Mouse (Mus musculus): ENCODE results near the gene Ranbp3. TPM values are rescaled to one million over a fixed set of nuclear protein-coding genes. Genes with fewer than 3 reads are reported as not detected.

The Ranbp3 gene
- polyA plus RNA-seq, 1 experiment from 2014 or later, result 49.6 TPM

DNA sequence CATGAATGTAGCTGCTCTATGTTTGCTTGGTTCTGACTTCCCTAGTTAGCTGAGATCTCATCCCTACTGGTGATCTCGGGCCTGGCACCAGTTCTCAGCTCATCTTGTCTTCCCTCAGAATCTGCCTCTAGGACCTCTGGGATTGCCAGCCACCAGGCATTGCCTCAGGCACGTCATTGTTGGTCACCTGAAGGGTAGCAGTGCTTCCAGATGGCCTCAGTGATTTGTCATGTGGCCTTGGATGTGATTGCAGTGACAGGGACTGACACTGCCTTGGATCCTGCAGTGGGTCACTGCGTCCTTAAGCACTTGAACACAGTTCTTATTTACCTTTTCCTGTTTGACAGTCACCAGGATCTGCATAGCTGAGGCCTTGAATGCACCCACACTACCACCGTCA, 8.7 kb downstream of the Ranbp3 start:
- peak overlapping the region; percentile 44; the same call in 1 of the 2 replicates for H3K4me2 ChIP-seq
- peak overlapping the region; percentile 79; the same call in 1 of the 2 replicates for H3K27ac ChIP-seq
- H3K9me3 ChIP-seq (replicated peaks), result no peaks in the 10 kb centered on the region
- ATAC-seq (ENCODE audit: low read depth) (no peak), DNase-seq (no peak)
- peak overlapping the region; percentile 51; the same call in 1 of the 2 replicates for H3K9ac ChIP-seq
- peaks cover 99% of the 10 kb centered on the region for H3K36me3 ChIP-seq
- WGBS (ENCODE audit: insufficient replicate concordance), result 64% methylated on average over 4 of the region's 4 CpGs
- peaks cover 88% of the 10 kb centered on the region for H3K4me1 ChIP-seq (replicated peaks)
- no peaks in the 10 kb centered on the region for H3K27me3 ChIP-seq
- H3K4me3 ChIP-seq (replicated peaks), result no peak overlapping the region

DNA sequence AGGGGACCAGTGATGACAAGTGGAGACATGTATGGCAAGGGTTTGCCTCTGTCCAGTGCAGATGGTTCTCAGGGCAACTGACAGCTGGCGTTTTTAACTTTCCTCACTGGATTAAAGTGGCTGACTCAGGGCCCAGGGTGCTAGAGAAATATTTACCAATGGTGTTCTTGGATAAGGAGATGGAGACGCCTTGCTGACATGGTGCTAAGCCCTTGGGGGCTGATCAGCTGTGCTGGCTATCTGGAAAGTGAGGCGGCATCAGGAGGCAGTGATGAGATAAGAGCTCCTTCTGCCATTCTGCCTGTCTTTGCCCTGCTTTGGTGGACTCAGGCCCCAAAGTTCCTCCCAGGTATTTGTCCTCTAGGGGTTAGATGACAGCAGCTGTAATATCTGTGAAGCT, 9.8 kb downstream of the Ranbp3 start:
- peak overlapping the region; percentile 44 for H3K4me2 ChIP-seq
- peaks cover 88% of the 10 kb centered on the region for H3K4me1 ChIP-seq (replicated peaks)
- H3K9ac ChIP-seq, result peak overlapping the region; percentile 51

DNA sequence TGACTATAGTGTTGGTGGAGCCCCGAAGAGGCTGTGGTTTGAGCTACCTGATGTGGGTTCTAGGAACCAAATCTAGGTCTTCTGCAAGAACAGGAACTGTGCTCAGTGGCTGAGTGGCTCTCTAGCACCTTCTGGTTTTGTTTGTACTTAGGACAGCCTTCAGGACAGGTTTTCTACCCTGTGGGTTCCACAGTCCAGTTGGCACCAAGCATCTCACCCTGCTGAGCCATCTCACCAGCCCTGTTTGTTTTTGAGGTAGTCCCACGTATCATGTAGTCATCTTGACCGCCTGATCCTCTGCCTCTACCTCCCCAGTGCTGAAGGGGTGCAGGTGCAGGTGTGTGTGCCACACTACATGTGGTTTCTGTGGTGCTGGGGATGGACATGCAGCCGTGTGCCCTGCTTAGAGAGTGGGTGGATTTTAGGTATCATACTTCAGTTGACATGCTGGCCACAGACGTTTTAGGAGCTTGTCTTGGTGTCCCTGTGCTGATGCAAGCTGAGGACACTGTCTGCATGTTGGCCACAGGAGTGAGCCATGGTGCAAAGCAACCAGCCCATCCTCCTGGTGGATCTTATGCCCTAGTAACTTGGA, 10.5 kb downstream of the Ranbp3 start:
- DNase-seq (no peak), ATAC-seq (ENCODE audit: low read depth) (no peak)
- peak overlapping the region; percentile 79 for H3K27ac ChIP-seq
- WGBS (ENCODE audit: insufficient replicate concordance), result 76% methylated on average over 5 of the region's 5 CpGs
- H3K4me1 ChIP-seq (replicated peaks), result peaks cover 93% of the 10 kb centered on the region
- H3K9ac ChIP-seq, result 0 out of 2 replicates have a peak overlapping the region, but pooled peaks have one; percentile 51
- H3K4me2 ChIP-seq, result peak overlapping the region; percentile 44
- H3K9me3 ChIP-seq (replicated peaks), result no peaks in the 10 kb centered on the region
- H3K27me3 ChIP-seq, result no peaks in the 10 kb centered on the region
- peaks cover 99% of the 10 kb centered on the region for H3K36me3 ChIP-seq
- no peak overlapping the region for H3K4me3 ChIP-seq (replicated peaks)

More for the DNA sequence above, 9.8 kb downstream of the Ranbp3 start:
- H3K27me3 ChIP-seq, result no peaks in the 10 kb centered on the region
- ATAC-seq (ENCODE audit: low read depth) (peak; percentile 73), DNase-seq (peak; percentile 56)
- no peaks in the 10 kb centered on the region for H3K9me3 ChIP-seq (replicated peaks)
- 25% methylated on average over 3 of the region's 3 CpGs for whole genome bisulfite sequencing (ENCODE audit: insufficient replicate concordance)
- peak overlapping the region; percentile 79 for H3K27ac ChIP-seq
- peaks cover 99% of the 10 kb centered on the region for H3K36me3 ChIP-seq
- H3K4me3 ChIP-seq (replicated peaks), result no peak overlapping the region

DNA sequence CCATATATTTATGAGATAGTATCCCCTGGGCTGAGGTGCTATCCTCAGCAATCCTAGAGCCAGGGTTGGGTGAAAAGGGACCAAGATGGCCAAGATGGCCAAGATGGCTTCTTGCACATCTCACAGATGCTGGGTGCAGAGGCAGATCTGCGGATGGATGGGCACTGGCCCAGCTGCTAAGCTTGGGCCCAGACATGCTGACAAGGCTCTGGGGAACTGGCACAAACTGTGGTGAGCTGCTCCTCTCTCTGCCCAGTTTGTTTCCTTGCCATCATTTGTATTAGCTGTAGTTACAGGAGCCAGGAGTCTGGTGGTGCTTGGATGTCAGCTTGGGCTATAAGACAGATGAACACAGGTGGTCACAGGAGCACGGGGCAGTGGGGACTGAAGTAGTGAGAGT, 11.6 kb downstream of the Ranbp3 start:
- no peak overlapping the region for H3K4me3 ChIP-seq (replicated peaks)
- H3K27me3 ChIP-seq, result no peaks in the 10 kb centered on the region
- H3K9ac ChIP-seq, result no peak overlapping the region
- no peak overlapping the region for H3K27ac ChIP-seq
- H3K36me3 ChIP-seq, result peaks cover 99% of the 10 kb centered on the region
- H3K4me1 ChIP-seq (replicated peaks), result peaks cover 96% of the 10 kb centered on the region
- no peak for ATAC-seq (ENCODE audit: low read depth)
- WGBS (ENCODE audit: insufficient replicate concordance), result 78% methylated on average over 2 of the region's 2 CpGs
- no peak overlapping the region for H3K4me2 ChIP-seq
- H3K9me3 ChIP-seq (replicated peaks), result no peaks in the 10 kb centered on the region
- no peak for DNase-seq

DNA sequence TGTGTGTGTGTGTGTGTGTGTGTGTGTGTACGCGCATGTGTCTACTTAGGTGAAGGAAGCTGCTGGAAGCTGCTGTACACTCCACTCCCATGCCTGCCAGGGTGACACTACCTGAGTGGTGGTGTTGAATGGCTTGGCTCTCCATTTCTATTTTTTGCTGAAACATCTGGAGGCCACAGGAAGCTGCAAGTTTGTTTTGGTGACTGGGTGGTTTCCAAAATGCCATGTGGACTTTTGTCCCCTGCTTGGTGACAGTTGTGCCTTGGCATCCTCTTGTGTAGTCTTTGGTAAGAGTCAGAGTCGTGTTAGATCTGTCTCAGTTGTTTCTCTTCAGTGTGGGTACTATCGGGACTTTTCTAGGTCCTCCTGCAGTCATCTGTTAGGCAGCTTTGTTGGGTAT, 13.7 kb downstream of the Ranbp3 start:
- ATAC-seq (ENCODE audit: low read depth) (no peak), DNase-seq (no peak)
- Histone ChIP-seq H3K27ac (peak overlapping the region; percentile 88), H3K4me2 (peak overlapping the region; percentile 49; the same call in 1 of the 2 replicates), H3K9ac (peak overlapping the region; percentile 51), H3K27me3 (no peaks in the 10 kb centered on the region), H3K4me3 (replicated peaks) (no peak overlapping the region), H3K9me3 (replicated peaks) (no peaks in the 10 kb centered on the region), H3K4me1 (replicated peaks) (peaks cover 76% of the 10 kb centered on the region), H3K36me3 (peaks cover 99% of the 10 kb centered on the region)
- WGBS (ENCODE audit: insufficient replicate concordance), result 76% methylated on average over 4 of the region's 4 CpGs

DNA sequence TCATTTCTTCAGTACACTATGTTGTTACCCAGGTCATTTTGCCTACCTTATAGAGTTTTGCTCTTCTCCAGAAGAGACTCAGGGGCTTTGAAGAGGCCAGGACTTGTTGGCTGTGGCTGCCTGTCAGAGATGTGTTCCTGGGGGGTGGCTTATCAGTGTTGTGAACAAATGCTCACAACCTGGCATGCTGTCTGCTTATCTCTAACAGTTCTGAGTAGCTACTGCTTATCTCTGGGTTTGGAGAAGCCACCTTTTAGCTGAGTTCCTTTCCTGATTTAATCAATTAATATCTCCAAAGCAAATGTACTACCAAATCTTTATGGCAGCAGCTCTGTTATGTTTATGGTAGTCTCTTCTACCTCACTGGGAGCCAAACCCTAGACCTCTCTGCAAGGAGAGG, 15.0 kb downstream of the Ranbp3 start:
- H3K4me1 ChIP-seq (replicated peaks), result peaks cover 64% of the 10 kb centered on the region
- ATAC-seq (ENCODE audit: low read depth) (peak; percentile 94), DNase-seq (peak; percentile 75)
- no peaks in the 10 kb centered on the region for H3K27me3 ChIP-seq
- peak overlapping the region; percentile 88 for H3K27ac ChIP-seq
- H3K9ac ChIP-seq, result peak overlapping the region; percentile 51; the same call in 1 of the 2 replicates
- 0 out of 2 replicates have a peak overlapping the region, but pooled peaks have one; percentile 4 for H3K4me3 ChIP-seq (replicated peaks)
- H3K36me3 ChIP-seq, result peaks cover 99% of the 10 kb centered on the region
- no peaks in the 10 kb centered on the region for H3K9me3 ChIP-seq (replicated peaks)
- H3K4me2 ChIP-seq, result peak overlapping the region; percentile 49

DNA sequence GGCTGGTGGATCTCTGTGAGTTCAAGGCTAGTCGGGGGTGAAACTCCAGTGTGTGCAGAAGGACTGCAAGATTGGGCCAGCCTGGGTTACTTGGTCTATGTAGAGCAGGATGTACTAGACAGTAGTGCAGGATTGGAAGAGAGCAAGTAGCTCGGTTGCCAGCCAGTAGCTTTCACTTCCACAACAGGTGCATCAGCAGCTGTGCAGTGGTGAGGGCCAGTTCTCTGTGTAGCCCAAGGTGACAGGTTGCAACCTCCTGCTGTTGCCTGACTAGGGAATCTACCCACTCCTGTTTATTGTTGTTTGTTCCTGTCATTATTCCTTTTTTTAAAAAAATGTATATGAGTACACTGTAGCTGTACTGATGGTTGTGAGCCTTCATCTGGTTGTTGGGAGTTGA, 15.6 kb downstream of the Ranbp3 start:
- peaks cover 99% of the 10 kb centered on the region for H3K36me3 ChIP-seq

DNA sequence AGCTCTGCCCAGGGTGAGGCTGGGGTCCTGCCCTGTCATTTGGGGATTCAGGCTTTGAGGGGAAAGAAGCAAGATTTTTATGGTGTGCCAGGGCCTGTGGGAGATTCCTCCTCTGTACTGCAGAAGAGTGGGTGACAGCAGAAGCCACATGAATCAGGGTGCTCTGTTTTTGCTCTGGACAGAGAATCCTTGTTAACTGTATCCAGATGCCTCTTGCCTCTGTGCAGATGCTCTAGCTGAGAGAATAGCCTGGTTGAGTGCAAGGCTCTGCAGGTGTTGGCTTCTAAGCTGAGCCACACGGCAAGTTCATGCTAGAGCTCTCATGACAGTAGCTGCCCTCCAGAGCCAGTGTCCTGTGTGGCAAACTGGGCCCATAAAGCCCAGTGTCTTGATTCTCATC, 20.3 kb downstream of the Ranbp3 start:
- Histone ChIP-seq H3K9me3 (replicated peaks) (no peaks in the 10 kb centered on the region), H3K4me3 (replicated peaks) (no peak overlapping the region), H3K4me1 (replicated peaks) (peaks cover 10% of the 10 kb centered on the region), H3K27ac (no peak overlapping the region), H3K9ac (no peak overlapping the region), H3K27me3 (no peaks in the 10 kb centered on the region), H3K36me3 (peaks cover 99% of the 10 kb centered on the region), H3K4me2 (no peak overlapping the region)
- DNase-seq (no peak), ATAC-seq (ENCODE audit: low read depth) (no peak)
- WGBS (ENCODE audit: insufficient replicate concordance), result 79% methylated on average over 1 of the region's 1 CpGs

More for the DNA sequence above, 15.6 kb downstream of the Ranbp3 start:
- peak overlapping the region; percentile 49 for H3K4me2 ChIP-seq
- H3K9me3 ChIP-seq (replicated peaks), result no peaks in the 10 kb centered on the region
- ATAC-seq (ENCODE audit: low read depth) (no peak), DNase-seq (no peak)
- no peak overlapping the region for H3K9ac ChIP-seq
- peak overlapping the region; percentile 88 for H3K27ac ChIP-seq
- H3K27me3 ChIP-seq, result no peaks in the 10 kb centered on the region
- H3K4me3 ChIP-seq (replicated peaks), result no peak overlapping the region
- H3K4me1 ChIP-seq (replicated peaks), result peaks cover 57% of the 10 kb centered on the region
- WGBS (ENCODE audit: insufficient replicate concordance), result 63% methylated on average over 2 of the region's 2 CpGs

DNA sequence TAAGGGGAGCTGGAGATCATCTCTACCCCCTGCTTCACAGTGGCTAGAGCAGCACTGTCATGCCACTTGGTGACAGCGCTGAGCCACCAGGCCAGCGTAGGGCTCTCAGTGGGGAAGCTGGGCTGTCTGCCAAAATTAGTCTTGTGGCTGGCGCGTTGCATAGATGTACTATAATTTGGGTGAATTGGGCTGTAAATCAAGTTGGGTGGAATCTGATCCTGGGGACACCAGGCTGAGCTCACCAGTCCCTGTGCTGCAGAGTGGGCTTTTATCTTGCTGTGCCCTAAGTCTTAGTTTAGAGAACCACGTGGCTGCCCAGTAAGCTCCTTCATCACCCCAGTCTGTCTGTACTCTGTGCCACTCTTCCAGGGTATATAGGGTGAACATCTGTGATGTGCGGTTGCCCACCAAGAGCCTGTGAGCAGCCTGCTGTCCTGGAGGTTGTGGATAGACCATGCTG, 20.8 kb downstream of the Ranbp3 start:
- Histone ChIP-seq H3K4me3 (replicated peaks) (no peak overlapping the region), H3K36me3 (peaks cover 99% of the 10 kb centered on the region), H3K4me1 (replicated peaks) (peaks cover 5% of the 10 kb centered on the region), H3K4me2 (no peak overlapping the region), H3K9ac (no peak overlapping the region), H3K27ac (no peak overlapping the region), H3K27me3 (no peaks in the 10 kb centered on the region), H3K9me3 (replicated peaks) (no peaks in the 10 kb centered on the region)
- DNase-seq (no peak), ATAC-seq (ENCODE audit: low read depth) (no peak)
- 85% methylated on average over 6 of the region's 6 CpGs for WGBS (ENCODE audit: insufficient replicate concordance)

DNA sequence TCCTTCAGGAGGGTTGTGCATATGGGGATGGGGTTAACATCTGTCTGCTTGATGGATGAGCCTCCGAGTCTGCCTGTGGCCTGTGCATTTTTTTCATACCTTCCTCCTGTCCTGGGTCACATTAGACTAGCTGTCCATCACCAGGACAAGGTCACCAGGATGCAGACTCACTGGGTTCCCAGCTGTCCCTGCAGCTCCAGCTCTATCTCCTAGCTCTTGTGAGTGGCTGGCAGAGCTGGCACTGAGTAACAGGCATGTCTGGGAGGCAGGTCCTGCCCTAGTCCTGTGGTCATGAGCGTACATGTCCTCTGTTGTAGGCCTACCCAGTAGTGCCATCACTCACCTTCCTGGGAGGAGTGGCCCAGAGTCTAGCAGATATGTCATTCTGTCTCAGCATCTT, 27.4 kb downstream of the Ranbp3 start:
- WGBS (ENCODE audit: insufficient replicate concordance), result 87% methylated on average over 2 of the region's 2 CpGs
- no peak for DNase-seq
- no peak overlapping the region for H3K27ac ChIP-seq
- no peak for ATAC-seq (ENCODE audit: low read depth)
- H3K9ac ChIP-seq, result no peak overlapping the region
- H3K4me3 ChIP-seq (replicated peaks), result no peak overlapping the region
- peaks cover 98% of the 10 kb centered on the region for H3K36me3 ChIP-seq
- no peaks in the 10 kb centered on the region for H3K4me1 ChIP-seq (replicated peaks)
- no peaks in the 10 kb centered on the region for H3K9me3 ChIP-seq (replicated peaks)
- H3K4me2 ChIP-seq, result no peak overlapping the region
- no peaks in the 10 kb centered on the region for H3K27me3 ChIP-seq

DNA sequence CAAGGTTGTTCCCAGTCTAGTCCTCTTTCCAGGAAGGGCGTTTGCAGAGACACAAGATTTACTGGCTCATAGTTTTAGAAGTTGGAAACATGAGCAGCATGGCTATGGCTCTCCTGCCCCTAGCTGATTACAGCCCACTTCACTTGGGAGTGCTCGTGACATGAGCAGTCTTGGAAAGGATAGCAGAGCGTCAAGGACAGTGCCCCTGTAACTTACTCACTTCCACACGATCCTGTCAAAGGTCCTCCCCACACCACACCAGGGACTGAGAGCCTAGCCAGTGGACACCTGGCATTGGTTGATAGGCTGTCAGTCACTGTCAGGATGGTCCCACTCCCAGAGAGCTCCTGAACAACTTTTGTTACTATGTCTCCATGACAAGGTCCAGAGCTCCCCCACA, 29.9 kb downstream of the Ranbp3 start:
- H3K36me3 ChIP-seq, result peaks cover 98% of the 10 kb centered on the region
- H3K4me2 ChIP-seq, result no peak overlapping the region
- H3K27me3 ChIP-seq, result no peaks in the 10 kb centered on the region
- H3K9me3 ChIP-seq (replicated peaks), result no peaks in the 10 kb centered on the region
- no peak overlapping the region for H3K27ac ChIP-seq
- WGBS (ENCODE audit: insufficient replicate concordance), result 79% methylated on average over 4 of the region's 4 CpGs
- DNase-seq (no peak), ATAC-seq (ENCODE audit: low read depth) (no peak)
- H3K4me1 ChIP-seq (replicated peaks), result peaks cover 11% of the 10 kb centered on the region
- H3K4me3 ChIP-seq (replicated peaks), result no peak overlapping the region
- no peak overlapping the region for H3K9ac ChIP-seq

DNA sequence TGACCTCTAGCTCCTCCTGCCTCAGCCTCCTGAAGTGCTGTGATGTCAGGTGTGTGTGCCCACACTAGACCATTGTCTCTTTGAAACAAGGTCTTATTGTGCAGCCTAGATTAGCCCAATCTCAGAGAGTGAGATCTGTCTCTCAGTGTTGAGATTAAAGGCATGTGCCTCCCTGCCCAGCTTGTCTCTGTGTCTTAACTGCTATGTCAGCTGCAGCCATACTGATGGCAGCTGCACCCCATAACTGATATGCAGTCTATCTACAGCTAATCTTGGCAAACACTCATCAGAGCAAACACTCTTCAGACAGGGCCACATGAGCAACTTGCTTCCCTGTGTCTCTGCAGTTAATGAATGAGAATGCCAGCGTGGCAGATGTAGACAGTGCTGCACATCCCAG, 33.4 kb downstream of the Ranbp3 start:
- WGBS (ENCODE audit: insufficient replicate concordance), result 76% methylated on average over 1 of the region's 1 CpGs
- no peak overlapping the region for H3K4me3 ChIP-seq (replicated peaks)
- H3K27me3 ChIP-seq, result no peaks in the 10 kb centered on the region
- no peak overlapping the region for H3K4me2 ChIP-seq
- no peak overlapping the region for H3K9ac ChIP-seq
- peaks cover 98% of the 10 kb centered on the region for H3K36me3 ChIP-seq
- no peak overlapping the region for H3K27ac ChIP-seq
- DNase-seq (no peak), ATAC-seq (ENCODE audit: low read depth) (peak; percentile 55)
- H3K9me3 ChIP-seq (replicated peaks), result no peaks in the 10 kb centered on the region
- peaks cover 11% of the 10 kb centered on the region for H3K4me1 ChIP-seq (replicated peaks)
